Mouse (Mus musculus) kidney, embryonic 14.5 days (tissue): ENCODE results near the gene Mmp11. TPM values are rescaled to one million over a fixed set of nuclear protein-coding genes. Genes with fewer than 3 reads are reported as not detected.
A peak's percentile ranks its signal among the peaks of the same experiment; 100 is the strongest.
"Not testable (repeated sequence)": the region's sequence is repeated elsewhere in the genome, so short reads cannot be mapped to it uniquely, and the experiment has no call there.

ENCODE experiments used
- ATAC-seq: fragments of 200-750 bp; cut with Nextera tagmentation; 2 replicates; pipeline ENCODE4 v1.8.0; 2017; ENCODE audit warnings: moderate number of reproducible peaks, mild to moderate bottlenecking, moderate TSS enrichment, moderate library complexity; ENCODE audit not compliant: low FRiP score, low TSS enrichment
- H3K27ac ChIP-seq: fragments of 300-500 bp; sonication (generic); 2 replicates; pipeline ENCODE4 v1.5.1; 2014; ENCODE audit warnings: low read depth, mild to moderate bottlenecking, low read length, moderate library complexity, mixed read lengths
- H3K27me3 ChIP-seq: fragments of 300-500 bp; sonication (generic); 2 replicates; pipeline ENCODE4 v1.6.1; 2014; ENCODE audit warnings: mild to moderate bottlenecking, low read length; ENCODE audit not compliant: control insufficient read depth, insufficient read depth
- H3K36me3 ChIP-seq: fragments of 300-500 bp; sonication (generic); 2 replicates; pipeline ENCODE4 v1.6.1; 2014; ENCODE audit warnings: low read length, mixed read lengths; ENCODE audit not compliant: control insufficient read depth, insufficient read depth
- H3K4me1 ChIP-seq: fragments of 300-500 bp; sonication (generic); 2 replicates; pipeline ENCODE4 v1.6.1; 2014; ENCODE audit warnings: low read length, mixed read lengths; ENCODE audit not compliant: control insufficient read depth, insufficient read depth
- H3K4me2 ChIP-seq: fragments of 300-500 bp; sonication (generic); replicated peaks from 2 replicates; pipeline ENCODE4 v1.6.1; 2014; ENCODE audit warnings: low read depth, mild to moderate bottlenecking, low read length
- H3K4me3 ChIP-seq: fragments of 300-500 bp; sonication (generic); 2 replicates; pipeline ENCODE4 v1.5.1; 2014; ENCODE audit warnings: mild to moderate bottlenecking, low read length
- H3K9ac ChIP-seq: fragments of 300-500 bp; sonication (generic); 2 replicates; pipeline ENCODE4 v1.6.1; 2014; ENCODE audit warnings: low read depth, mild to moderate bottlenecking, low read length, moderate library complexity
- H3K9me3 ChIP-seq: fragments of 300-500 bp; sonication (generic); 2 replicates; pipeline ENCODE4 v1.6.1; 2016; ENCODE audit warnings: low read length; ENCODE audit not compliant: control insufficient read depth
- WGBS: fragments of 180-500 bp; shearing (Covaris S2); extraction: QIAGEN DNeasy Blood & Tissue Kit; methylation state at CpG from one replicate; pipeline ENCODE4 v1.1.7; 2014; 5-methylcytosine and 5-hydroxymethylcytosine counted together
- polyA plus RNA-seq: library from polyadenylated mRNA; unstranded; fragments of >200 nt; fragmentation: Nextera tagmentation; extraction: Ambion mirVana; gene quantifications from 2 replicates; pipeline ENCODE4 v1.2.1, GENCODE M21; 2014

The Mmp11 gene
- polyA plus RNA-seq, 1 experiment from 2014 or later: 53.9 TPM

- H3K9me3 ChIP-seq: no peaks in the 10 kb centered on the region
- no peak for ATAC-seq
- peaks cover 9% of the 10 kb centered on the region for H3K4me1 ChIP-seq
- no peak overlapping the region for H3K4me3 ChIP-seq
- H3K27me3 ChIP-seq: no peaks in the 10 kb centered on the region
- no peak overlapping the region for H3K9ac ChIP-seq
- WGBS: 46% methylated on average over 6 of the region's 6 CpGs
- peaks cover 43% of the 10 kb centered on the region for H3K36me3 ChIP-seq
- H3K27ac ChIP-seq: no peak overlapping the region
- H3K4me2 ChIP-seq: no peak overlapping the region
Measured at GRCm38 (mm10) chr10:75894601-75895000, 41.7 kb downstream of the Mmp11 start.

- under 1% methylated on average over 47 of the region's 51 CpGs for WGBS
- peak within 1 kb of the TSS; percentile 46 for H3K9ac ChIP-seq
- no peak within 1 kb of the TSS for H3K27ac ChIP-seq
Measured at GRCm38 (mm10) chr10:75893089-75893750, 43.1 kb downstream of the Mmp11 start, which contains the start of gene Derl3. Gene Derl3 (plus strand): TSS chr10:75893413.

GRCm38 (mm10) chr10:75889406-75890153 is 46.7 kb downstream of the Mmp11 start:
- Histone ChIP-seq H3K4me3 (no peak overlapping the region), H3K27me3 (no peaks in the 10 kb centered on the region), H3K9ac (no peak overlapping the region), H3K4me1 (peaks cover 17% of the 10 kb centered on the region), H3K36me3 (peaks cover 6% of the 10 kb centered on the region; the same call in 1 of the 2 replicates), H3K9me3 (no peaks in the 10 kb centered on the region), H3K4me2 (no peak overlapping the region), H3K27ac (peak overlapping the region; percentile 9; the same call in 1 of the 2 replicates)
- 24% methylated on average over 8 of the region's 8 CpGs for WGBS
- no peak for ATAC-seq

More at GRCm38 (mm10) chr10:75893089-75893750, 43.1 kb downstream of the Mmp11 start, which contains the start of gene Derl3:
- Histone ChIP-seq H3K4me1 (peaks cover 17% of the 10 kb centered on the region), H3K4me2 (peak within 1 kb of the TSS; percentile 93), H3K9me3 (no peaks in the 10 kb centered on the region), H3K27me3 (no peaks in the 10 kb centered on the region), H3K36me3 (peaks cover 36% of the 10 kb centered on the region), H3K4me3 (peak within 1 kb of the TSS; percentile 47)
- peak; percentile 98 for ATAC-seq

- H3K4me2 ChIP-seq, H3K27me3 ChIP-seq, H3K27ac ChIP-seq, H3K9me3 ChIP-seq, H3K36me3 ChIP-seq, ATAC-seq, H3K9ac ChIP-seq, H3K4me3 ChIP-seq: not testable (repeated sequence)
- 88% methylated on average over 5 of the region's 5 CpGs for WGBS
- peaks cover 10% of the 10 kb centered on the region for H3K4me1 ChIP-seq
Measured at GRCm38 (mm10) chr10:75887504-75887903, 48.8 kb downstream of the Mmp11 start.

GRCm38 (mm10) chr10:75884742-75885141 is 51.6 kb downstream of the Mmp11 start:
- no peaks in the 10 kb centered on the region for H3K36me3 ChIP-seq
- H3K4me3 ChIP-seq: no peak overlapping the region
- peaks cover 13% of the 10 kb centered on the region for H3K4me1 ChIP-seq
- ATAC-seq: no peak
- no peak overlapping the region for H3K9ac ChIP-seq
- H3K27ac ChIP-seq: no peak overlapping the region
- H3K27me3 ChIP-seq: no peaks in the 10 kb centered on the region
- no peak overlapping the region for H3K4me2 ChIP-seq
- WGBS: 90% methylated on average over 8 of the region's 8 CpGs
- no peaks in the 10 kb centered on the region for H3K9me3 ChIP-seq

GRCm38 (mm10) chr10:75883232-75883552 is 53.1 kb downstream of the Mmp11 start:
- Histone ChIP-seq H3K4me3 (no peak overlapping the region), H3K9me3 (no peaks in the 10 kb centered on the region), H3K4me1 (peaks cover 4% of the 10 kb centered on the region; the same call in 1 of the 2 replicates), H3K9ac (no peak overlapping the region), H3K27me3 (no peaks in the 10 kb centered on the region), H3K4me2 (peak overlapping the region; percentile 35), H3K36me3 (no peaks in the 10 kb centered on the region), H3K27ac (peak overlapping the region; percentile 12; the same call in 1 of the 2 replicates)
- ATAC-seq: peak; percentile 77
- WGBS: under 1% methylated on average over 10 of the region's 10 CpGs

- no peaks in the 10 kb centered on the region for H3K9me3 ChIP-seq
- H3K4me1 ChIP-seq: peaks cover 4% of the 10 kb centered on the region; the same call in 1 of the 2 replicates
- H3K27me3 ChIP-seq: no peaks in the 10 kb centered on the region
- 4% methylated on average over 15 of the region's 15 CpGs for WGBS
- H3K4me3 ChIP-seq: no peak overlapping the region
- no peaks in the 10 kb centered on the region for H3K36me3 ChIP-seq
- H3K27ac ChIP-seq: peak overlapping the region; percentile 24; the same call in 1 of the 2 replicates
- peak overlapping the region; percentile 35 for H3K4me2 ChIP-seq
- ATAC-seq: peak; percentile 78
- H3K9ac ChIP-seq: no peak overlapping the region
Measured at GRCm38 (mm10) chr10:75882433-75883231, 53.7 kb downstream of the Mmp11 start.

- Histone ChIP-seq H3K4me1 (peaks cover 4% of the 10 kb centered on the region; the same call in 1 of the 2 replicates), H3K4me3 (no peak overlapping the region), H3K9ac (no peak overlapping the region), H3K27me3 (no peaks in the 10 kb centered on the region), H3K36me3 (no peaks in the 10 kb centered on the region), H3K27ac (peak overlapping the region; percentile 24; the same call in 1 of the 2 replicates), H3K4me2 (peak overlapping the region; percentile 19; the same call in 1 of the 2 replicates), H3K9me3 (no peaks in the 10 kb centered on the region)
- ATAC-seq: peak; percentile 32; the same call in 1 of the 2 replicates
- WGBS: 18% methylated on average over 20 of the region's 20 CpGs
Measured at GRCm38 (mm10) chr10:75881578-75882432, 54.5 kb downstream of the Mmp11 start.
